Mouse (Mus musculus): ENCODE measurements around the gene Katnal1.

Katnal1 gene

GRCm38 (mm10) chr5:148924586-148924985, 4.5 kb downstream of the Katnal1 start:
- no peak for DNase-seq

- DNase-seq = no peak
Measured at GRCm38 (mm10) chr5:148924051-148924450, 5.1 kb downstream of the Katnal1 start.

GRCm38 (mm10) chr5:148923408-148923807, 5.7 kb downstream of the Katnal1 start:
- DNase-seq = no peak

GRCm38 (mm10) chr5:148922773-148923172, 6.3 kb downstream of the Katnal1 start:
- DNase-seq = no peak

GRCm38 (mm10) chr5:148918049-148918448, 11.1 kb downstream of the Katnal1 start:
- no peak for DNase-seq

GRCm38 (mm10) chr5:148916775-148917174, 12.3 kb downstream of the Katnal1 start:
- DNase-seq = no peak

GRCm38 (mm10) chr5:148912262-148912661, 16.9 kb downstream of the Katnal1 start:
- no peak for DNase-seq

- DNase-seq = no peak
Measured at GRCm38 (mm10) chr5:148910066-148910465, 19.1 kb downstream of the Katnal1 start.

GRCm38 (mm10) chr5:148909402-148909801, 19.7 kb downstream of the Katnal1 start:
- DNase-seq = no peak

GRCm38 (mm10) chr5:148909057-148909395, 20.1 kb downstream of the Katnal1 start:
- peak; percentile 35 to 41 for DNase-seq

GRCm38 (mm10) chr5:148908191-148909056, 20.7 kb downstream of the Katnal1 start:
- peak; percentile 55 to 56 for DNase-seq

GRCm38 (mm10) chr5:148906305-148906704, 22.8 kb downstream of the Katnal1 start:
- peak in 1 of 2 experiments; percentile 17 for DNase-seq

- peak; percentile 80 to 84 for DNase-seq
Measured at GRCm38 (mm10) chr5:148904846-148905245, 24.3 kb downstream of the Katnal1 start.

GRCm38 (mm10) chr5:148899361-148899760, 29.8 kb downstream of the Katnal1 start:
- DNase-seq = peak in 1 of 2 experiments; percentile 17

- DNase-seq = peak in 1 of 2 experiments; percentile 12
Measured at GRCm38 (mm10) chr5:148897941-148898417, 31.1 kb downstream of the Katnal1 start.

GRCm38 (mm10) chr5:148897069-148897702, 31.9 kb downstream of the Katnal1 start:
- DNase-seq = peak in 1 of 2 experiments; percentile 24

- DNase-seq = no peak
Measured at GRCm38 (mm10) chr5:148896515-148896914, 32.6 kb downstream of the Katnal1 start.

GRCm38 (mm10) chr5:148895833-148896232, 33.3 kb downstream of the Katnal1 start:
- DNase-seq = no peak

GRCm38 (mm10) chr5:148895034-148895433, 34.1 kb downstream of the Katnal1 start:
- no peak for DNase-seq

- DNase-seq = no peak
Measured at GRCm38 (mm10) chr5:148890237-148890636, 38.9 kb downstream of the Katnal1 start.

GRCm38 (mm10) chr5:148888032-148888431, 41.1 kb downstream of the Katnal1 start:
- DNase-seq = no peak

- no peak for DNase-seq
Measured at GRCm38 (mm10) chr5:148885821-148886609, 43.1 kb downstream of the Katnal1 start.

GRCm38 (mm10) chr5:148883671-148884070, 45.4 kb downstream of the Katnal1 start:
- no peak for DNase-seq
